Mouse (Mus musculus) embryonic stem cell, embryonic (primary cell): Measurements from ENCODE around the gene Olfr1340.

Source experiments
- CTCF ChIA-PET, 4 experiments: fragments of 300-600 bp in 2 of 4; fragments of 350-600 bp in 2 of 4; sonication (Branson Sonifier 250); formaldehyde crosslinking; loops; one replicate each; lab custom pipeline; 2022; ENCODE audit warnings: inconsistent platforms in 2 of 4; lab: Charles Lee
- POLR2A ChIA-PET, 4 experiments: fragments of 300-600 bp in 2 of 4; fragments of 350-600 bp in 2 of 4; sonication (Branson Sonifier 250); formaldehyde crosslinking; loops; one replicate each; lab custom pipeline; 2022; ENCODE audit warnings: antibody characterized with exemption in 4 of 4, inconsistent platforms in 1 of 4; lab: Charles Lee

The Olfr1340 gene

DNA sequence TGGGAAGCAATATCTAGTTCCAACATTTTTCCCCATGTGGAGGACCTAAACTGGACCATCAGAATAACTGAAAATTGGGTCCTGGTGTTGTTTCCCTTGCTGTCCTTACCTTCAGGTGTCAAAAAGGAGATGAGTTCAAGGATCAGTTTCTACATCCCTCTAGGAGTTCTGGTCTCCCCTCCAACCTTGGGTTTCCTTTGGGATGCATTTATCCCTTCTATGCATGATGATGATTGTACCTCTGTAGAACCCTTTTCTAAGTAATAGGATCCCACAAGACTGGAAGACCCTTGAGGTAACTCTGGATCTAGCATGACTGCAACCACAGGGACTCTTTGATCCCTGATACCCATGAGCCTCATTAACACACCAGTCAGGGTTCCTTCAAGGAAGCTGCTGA lies at the start of gene Olfr1340:
Gene Olfr1340 (plus strand): TSS at position 301 of the 400 bp plus-strand sequence.
- POLR2A ChIA-PET, result no interaction called here
- CTCF ChIA-PET, result no interaction called here

DNA sequence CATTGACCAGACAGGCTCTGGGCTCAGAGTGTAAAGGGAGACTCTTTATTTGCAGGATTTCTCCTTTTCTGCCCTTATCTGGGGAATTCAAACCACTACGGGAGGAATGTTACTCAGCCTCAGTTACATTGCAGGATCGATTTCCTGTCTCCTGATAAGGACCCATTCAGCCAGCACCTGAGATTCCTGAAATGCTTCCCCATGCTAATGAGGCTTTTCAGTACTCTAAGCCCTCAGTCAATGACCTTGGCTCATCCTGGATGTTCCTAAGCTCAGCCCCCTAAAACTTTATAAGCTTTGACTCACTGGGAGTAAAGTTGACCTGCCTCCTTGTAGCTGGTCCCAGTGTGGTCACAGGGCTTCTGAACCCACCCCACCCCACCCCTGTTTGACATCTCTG lies 32.9 kb upstream of the Olfr1340 start:
- ChIA-PET CTCF (interaction anchor here in 1 of 4 experiments (0.8 kb wide), 1 partner anchor 202 kb away, joined by 3 read pairs; no protein-coding TSS in a partner anchor), POLR2A (no interaction called here)

DNA sequence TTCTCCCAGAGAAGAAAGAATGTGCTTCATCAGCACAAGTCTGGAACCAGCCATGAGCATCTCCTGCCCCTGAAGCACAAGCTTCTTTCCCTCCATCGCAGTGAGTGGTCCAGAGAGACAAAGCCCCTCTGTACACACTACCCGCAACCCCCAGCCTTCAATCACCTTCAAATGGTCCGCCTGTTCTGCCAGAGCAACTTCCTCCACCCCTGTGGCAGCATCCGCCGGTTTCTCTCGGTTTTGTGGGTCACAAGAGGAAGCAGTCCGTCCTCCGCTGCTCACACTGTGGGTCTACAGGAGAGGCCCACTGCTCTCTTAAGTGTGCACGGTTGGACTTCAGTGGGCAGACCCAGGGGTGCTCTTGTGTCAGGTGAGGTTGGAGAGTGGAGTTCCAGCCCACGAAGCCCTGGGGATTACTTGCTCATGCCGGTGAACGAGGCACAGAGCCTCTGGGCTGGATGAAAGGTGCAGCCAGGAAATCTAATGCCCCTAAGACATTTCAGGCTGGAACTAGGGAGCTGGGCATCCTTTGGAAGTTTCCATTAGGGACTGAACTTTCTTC lies 27.4 kb upstream of the Olfr1340 start, which contains the start of gene Olfr1342:
Gene Olfr1342 (minus strand): TSS at position 345 of the 562 bp plus-strand sequence.
- ChIA-PET CTCF (no interaction called here), POLR2A (interaction anchor here in 1 of 4 experiments (1.1 kb wide), 1 partner anchor 72 kb away, joined by 3 read pairs; the partner anchor contains the start of genes Cfap57 and Ebna1bp2)

DNA sequence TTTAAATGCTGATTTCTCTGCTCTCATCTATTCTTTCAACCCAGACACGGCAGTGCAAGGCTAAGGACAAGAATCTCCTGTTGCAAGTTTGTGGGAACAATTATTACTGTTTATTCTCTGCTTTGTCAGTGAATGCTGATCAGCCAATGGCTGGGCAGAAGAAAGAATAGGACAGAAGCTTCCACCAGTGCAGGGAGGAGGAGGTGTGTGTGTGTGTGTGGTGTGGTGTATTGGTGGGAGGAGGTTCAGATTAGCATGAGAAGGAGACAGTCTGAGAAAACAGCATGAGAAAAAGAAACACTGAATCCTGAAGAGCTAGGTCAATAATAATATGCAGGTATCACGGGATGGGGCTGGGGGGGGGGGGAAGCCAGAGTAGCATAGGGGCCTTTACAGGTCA lies 26.1 kb upstream of the Olfr1340 start:
- POLR2A ChIA-PET, result interaction anchor here in 1 of 4 experiments (0.6 kb wide), 1 partner anchor 44 kb away, joined by 3 read pairs; no protein-coding TSS in a partner anchor
- CTCF ChIA-PET, result no interaction called here

DNA sequence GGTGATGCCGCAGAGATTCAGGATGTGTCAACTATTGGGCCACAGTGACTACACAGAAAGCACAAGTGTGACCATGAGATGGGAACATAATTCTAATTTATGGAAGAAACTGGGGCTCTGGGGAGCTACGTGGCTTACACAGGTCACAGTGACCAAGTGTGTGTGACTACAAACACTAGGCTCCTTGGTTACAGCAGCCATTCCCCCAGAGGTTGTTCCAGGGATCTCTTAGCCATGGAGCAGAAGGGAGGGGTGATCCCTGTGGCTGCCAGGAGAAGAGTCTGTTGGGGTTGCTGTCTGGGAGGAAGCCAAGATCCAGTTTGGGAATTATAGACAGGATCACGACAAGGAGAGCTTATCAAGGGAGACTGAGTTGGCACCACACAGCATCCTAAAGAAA lies 16.7 kb upstream of the Olfr1340 start, which contains the start of gene Olfr1341:
Gene Olfr1341 (plus strand): TSS at position 301 of the 400 bp plus-strand sequence.
- ChIA-PET CTCF (no interaction called here), POLR2A (no interaction called here)

DNA sequence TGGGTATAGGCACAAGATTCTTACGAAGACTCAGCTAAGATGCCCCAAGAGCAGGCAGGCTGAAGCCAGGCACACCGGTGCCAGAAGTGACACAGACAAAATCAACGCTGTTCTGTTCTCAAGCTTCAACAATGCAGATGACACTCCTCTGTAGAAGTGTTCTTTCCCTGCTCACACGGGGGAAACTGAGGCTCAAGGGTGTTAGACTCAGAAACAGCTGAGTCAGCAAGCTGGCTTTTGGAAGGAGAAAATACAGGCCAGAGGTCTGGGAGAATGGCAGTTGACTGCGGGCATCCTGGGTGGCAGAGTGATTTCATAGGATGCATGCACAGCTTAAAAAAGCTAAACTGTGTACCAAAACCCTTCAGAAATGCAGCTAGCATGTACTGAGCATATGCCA lies 11.9 kb upstream of the Olfr1340 start:
- ChIA-PET POLR2A (no interaction called here), CTCF (no interaction called here)

DNA sequence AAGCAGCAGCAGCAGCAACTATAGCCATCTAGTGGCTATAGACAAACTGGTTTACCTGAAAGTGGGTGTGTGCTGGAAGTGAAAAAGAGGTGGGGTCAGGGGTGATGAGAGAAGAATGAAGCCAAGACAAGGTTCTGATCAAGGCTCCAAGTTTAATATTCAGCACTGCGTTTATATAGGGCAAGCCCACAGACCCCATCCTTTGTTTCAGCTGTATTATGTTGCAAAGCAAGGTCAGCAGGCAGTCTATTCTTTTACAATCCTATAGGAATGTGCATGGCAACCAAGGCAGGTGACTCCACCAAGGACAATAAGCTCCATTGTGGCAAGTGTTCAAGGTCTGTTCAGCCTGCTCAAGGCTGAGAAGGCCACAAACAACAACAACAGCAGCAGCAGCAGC lies 8.3 kb upstream of the Olfr1340 start:
- ChIA-PET POLR2A (interaction anchor here in 3 of 4 experiments (0.7 to 1.1 kb wide), 3 partner anchors 66 to 546 kb away, joined by 3 to 4 read pairs (median 3); partner anchors contain the start of genes Cfap57 (in 1 of the 3) and Ebna1bp2 (in 1 of the 3)), CTCF (interaction anchor here in 1 of 4 experiments (0.6 kb wide), 1 partner anchor 87 kb away, joined by 4 read pairs; no protein-coding TSS in a partner anchor)

DNA sequence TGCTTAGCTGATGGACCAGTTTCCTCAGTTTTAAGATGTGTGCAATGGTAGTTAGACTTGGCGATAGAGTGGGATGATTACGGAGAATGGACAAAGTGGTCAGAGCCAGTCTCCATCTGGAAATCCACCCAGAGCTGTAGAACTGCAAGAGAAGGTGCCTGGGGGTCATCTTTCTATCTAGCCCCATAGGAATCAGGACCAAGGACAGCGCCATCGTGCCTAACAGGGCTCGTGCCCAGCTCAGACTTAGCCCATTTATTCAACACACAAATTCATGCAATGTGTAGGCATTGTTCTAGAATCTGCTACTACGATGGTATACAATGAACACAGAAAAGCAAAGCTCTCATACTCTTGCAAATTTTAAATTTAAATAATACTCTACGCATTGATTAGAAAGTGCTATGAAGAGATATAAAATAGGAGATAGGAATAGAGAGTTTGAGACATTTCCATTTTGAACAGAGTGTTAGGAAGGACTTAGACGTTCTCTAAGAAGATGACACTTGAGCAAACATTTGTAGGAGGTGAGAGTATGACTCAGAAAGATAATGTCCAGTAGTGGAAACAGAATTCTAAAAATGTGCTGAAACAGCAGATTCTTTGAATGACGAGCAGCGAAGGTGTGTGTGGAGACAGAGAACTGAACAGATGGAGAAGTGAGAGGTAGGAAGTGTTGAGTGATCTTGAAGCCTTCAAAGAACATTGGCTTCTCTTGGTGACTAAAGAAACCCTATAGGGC lies 2.0 kb downstream of the Olfr1340 start:
- CTCF ChIA-PET, result no interaction called here
- POLR2A ChIA-PET, result no interaction called here

DNA sequence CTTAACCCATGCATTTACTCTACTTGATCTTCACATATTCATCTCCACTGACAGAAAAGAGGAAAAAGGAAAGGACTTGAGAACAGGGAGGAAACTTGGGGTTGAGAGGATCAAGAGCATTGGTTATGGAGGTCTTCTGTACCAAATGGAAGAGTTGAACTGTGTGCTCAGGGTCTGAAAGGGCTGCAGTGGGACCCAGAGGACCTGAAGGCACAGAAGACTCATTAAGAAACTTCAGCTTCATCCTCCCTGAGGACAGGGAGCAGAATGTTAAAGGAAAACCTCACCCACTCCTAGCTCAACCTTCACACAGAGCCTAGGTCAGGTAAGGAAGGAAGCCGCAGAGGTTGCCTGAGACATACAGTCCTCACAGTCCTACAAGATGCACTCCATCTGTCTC lies 11.9 kb downstream of the Olfr1340 start, which contains the start of gene Olfr1339:
Gene Olfr1339 (plus strand): TSS at position 301 of the 400 bp plus-strand sequence.
- CTCF ChIA-PET, result interaction anchor here in 2 of 4 experiments (0.6 kb wide), 2 partner anchors 184 to 269 kb away, joined by 3 to 5 read pairs; no protein-coding TSS in a partner anchor

DNA sequence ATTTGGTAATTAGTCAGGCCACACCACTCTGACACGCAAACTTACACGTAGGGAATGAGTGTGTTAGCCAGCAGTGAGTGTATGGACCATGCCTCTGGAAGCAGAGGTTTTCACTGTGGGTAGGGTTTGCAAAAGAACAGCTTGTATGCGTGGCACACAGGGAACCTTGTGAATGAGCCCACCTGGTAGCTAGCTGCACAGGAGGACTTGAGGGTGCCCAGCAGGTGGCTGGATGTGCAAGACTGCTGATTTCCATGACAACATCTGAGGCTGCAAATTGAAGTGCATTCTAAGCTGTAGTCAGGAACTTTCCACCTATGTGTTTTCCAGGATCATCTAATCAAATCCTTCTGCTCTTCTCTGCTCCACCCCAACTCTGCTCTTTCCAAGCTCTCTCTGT lies 19.6 kb downstream of the Olfr1340 start:
- CTCF ChIA-PET, result interaction anchor here in 1 of 4 experiments (0.7 kb wide), 2 partner anchors 48 to 249 kb away, joined by 3 read pairs; no protein-coding TSS in a partner anchor

More for the DNA sequence above, 11.9 kb downstream of the Olfr1340 start, which contains the start of gene Olfr1339:
- POLR2A ChIA-PET, result no interaction called here

DNA sequence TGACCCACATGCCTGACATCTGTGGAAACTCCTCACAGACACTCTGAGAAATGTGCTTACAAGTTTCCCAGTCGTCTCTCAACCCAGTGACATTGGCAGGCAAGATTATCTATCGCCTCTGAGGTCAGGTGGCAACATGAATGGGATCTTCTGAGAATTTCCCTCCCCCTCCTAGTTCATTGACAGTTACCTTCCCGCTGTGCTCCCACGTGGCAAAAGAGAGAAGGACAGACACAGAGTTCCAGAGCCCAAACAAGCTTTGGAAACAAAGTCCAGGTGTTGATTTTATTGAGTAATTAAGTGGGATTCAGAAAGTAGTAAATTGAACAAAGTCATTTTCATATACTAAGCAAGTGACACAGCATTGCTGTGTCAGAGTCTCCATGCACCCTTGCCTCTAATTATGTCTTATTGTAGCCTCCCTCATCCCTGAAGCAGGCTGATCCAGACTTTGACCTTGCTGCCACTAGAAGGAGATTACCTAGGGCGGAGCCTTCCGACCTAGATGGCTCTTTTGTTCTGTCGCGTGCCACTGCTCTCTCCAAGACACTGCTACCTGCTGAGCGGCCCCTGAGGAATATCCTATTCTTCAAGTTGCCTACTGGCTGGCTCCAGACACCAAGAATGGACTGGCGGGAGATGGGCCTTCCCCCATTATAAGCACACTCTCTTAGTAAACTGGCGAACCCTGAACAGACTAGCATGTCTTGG lies 21.2 kb downstream of the Olfr1340 start:
- ChIA-PET CTCF (interaction anchor here in 1 of 4 experiments (0.7 kb wide), 1 partner anchor 462 kb away, joined by 3 read pairs; no protein-coding TSS in a partner anchor), POLR2A (interaction anchor here in 1 of 4 experiments (1.4 kb wide), 1 partner anchor 491 kb away, joined by 3 read pairs; the partner anchor contains the start of genes AU022252 and P3h1)

More for the DNA sequence above, 19.6 kb downstream of the Olfr1340 start:
- POLR2A ChIA-PET, result interaction anchor here in 1 of 4 experiments (0.7 kb wide), 1 partner anchor 1752 kb away, joined by 6 read pairs; no protein-coding TSS in a partner anchor

DNA sequence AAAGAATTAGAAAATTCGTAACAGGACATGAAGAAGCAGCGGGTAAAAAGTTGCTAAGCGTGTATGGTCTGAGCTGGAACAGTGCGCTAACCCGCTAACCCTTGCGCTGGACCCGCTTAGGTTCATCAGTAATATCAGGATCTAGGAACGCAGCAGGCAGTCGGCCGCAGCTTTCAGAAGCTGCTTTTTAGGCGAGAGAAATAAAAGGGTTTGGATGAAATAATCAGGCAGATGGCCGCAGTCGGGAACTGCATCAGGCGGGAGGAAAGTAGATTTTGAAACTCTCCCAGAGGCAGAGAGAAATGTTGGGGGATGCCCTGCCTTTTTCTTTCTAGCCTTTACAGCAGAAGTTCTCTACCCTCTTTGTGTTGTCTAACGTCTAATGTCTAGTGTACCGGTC lies 21.9 kb downstream of the Olfr1340 start:
- ChIA-PET POLR2A (interaction anchor here in 1 of 4 experiments (1.4 kb wide), 1 partner anchor 491 kb away, joined by 3 read pairs; the partner anchor contains the start of genes AU022252 and P3h1), CTCF (interaction anchor here in 1 of 4 experiments (0.7 kb wide), 1 partner anchor 461 kb away, joined by 3 read pairs; no protein-coding TSS in a partner anchor)

DNA sequence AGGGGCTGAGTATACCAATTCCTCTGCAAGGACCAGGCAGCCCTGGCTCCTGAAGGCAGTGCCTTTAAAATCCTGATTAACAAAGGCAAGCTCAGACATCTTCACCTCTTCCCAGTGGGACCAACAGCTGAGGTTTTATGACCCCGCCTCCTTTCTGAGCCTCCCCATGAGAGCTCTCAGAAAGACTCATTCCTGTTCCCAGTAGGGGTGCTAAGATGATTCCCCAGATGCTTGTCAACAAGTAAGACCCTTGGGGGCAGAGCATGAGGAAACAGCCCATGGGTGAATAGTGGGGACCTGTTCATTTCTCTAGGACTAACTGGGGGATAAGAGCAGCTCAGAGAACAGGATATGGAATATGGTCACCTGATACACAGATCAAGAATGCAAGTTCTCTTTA lies 38.7 kb downstream of the Olfr1340 start, which contains the start of gene Olfr1338:
Gene Olfr1338 (minus strand): TSS at position 101 of the 400 bp plus-strand sequence.
- ChIA-PET POLR2A (no interaction called here), CTCF (interaction anchor here in 1 of 4 experiments (1.4 kb wide), 1 partner anchor 146 kb away, joined by 4 read pairs; no protein-coding TSS in a partner anchor)
